Mouse (Mus musculus) kidney, adult 2 months (tissue): ENCODE measurements at regions not wholly inside any gene's neighbourhood (a gene's known extent, or its start where the extent isn't known, plus 50 kb on each side); places are given as distances from the start of the nearest gene placed in this dataset.

ENCODE experiments used
- CTCF ChIP-seq: fragments of 200-500 bp; conservative IDR thresholded peaks from 2 replicates; pipeline ENCODE4 v1.5.1; 2011; ENCODE audit warnings: low read depth, mild to moderate bottlenecking, control low read depth, low read length, moderate library complexity, mixed read lengths; ENCODE audit not compliant: insufficient read depth, insufficient read length
- POLR2A ChIP-seq: fragments of 200-500 bp; IDR thresholded peaks from one replicate; pipeline ENCODE4 v1.6.1; 2011; ENCODE audit warnings: low read depth, low read length, control low read depth

GRCm38 (mm10) chr6:84267526-84267925 is 259.1 kb downstream of the Dysf start:
- TF ChIP-seq CTCF (no peak), POLR2A (no peak)
